Mouse (Mus musculus) T-cell, adult 66 days (primary cell): Measurements from ENCODE around the gene Taf7l. TPM values are rescaled to one million over a fixed set of nuclear protein-coding genes. Genes with fewer than 3 reads are reported as not detected.

ENCODE experiments used
- total RNA-seq, 2 experiments: library from RNA; stranded (reverse); gene quantifications; 3 replicates in 1 of 2; 4 replicates in 1 of 2; pipeline ENCODE4 v1.2.4; 2023

Gene Taf7l
- not detected for total RNA-seq

DNA sequence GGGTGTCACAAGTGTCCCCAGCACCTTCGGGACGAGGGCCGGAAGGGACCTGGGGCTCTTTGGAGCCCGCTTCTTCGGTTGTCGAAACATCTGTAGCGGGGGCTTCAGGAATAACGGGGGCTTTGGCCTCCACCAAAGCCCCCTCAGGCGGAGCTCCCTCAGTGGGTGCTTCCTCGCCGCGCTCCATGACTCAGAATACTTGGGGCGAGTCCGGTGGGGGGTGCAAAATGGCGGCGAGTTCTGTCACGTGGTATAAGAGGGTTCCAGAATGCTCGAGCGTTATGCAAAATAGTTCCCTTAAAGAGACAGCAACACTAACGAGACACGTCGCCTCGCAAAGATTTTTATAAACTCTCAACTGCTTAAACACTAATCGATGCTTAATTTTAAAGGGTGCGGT lies at the start of gene Taf7l:
Taf7l (minus strand) TSS at position 201 of the 400 bp plus-strand sequence.

Other genes with a start within 250 kb of the Taf7l start
- 10 to 100 TPM; 20.9 to 29.6 TPM for gene Trmt2b, start 199.5 kb downstream of the Taf7l start, total RNA-seq
- gene Tmem35a, start 181.3 kb downstream of the Taf7l start, total RNA-seq, result under 1 TPM in 1 of 2 experiments, not detected in 1; 0.47 TPM
- 1 to 10 TPM; 1.6 to 1.9 TPM for gene Cenpi, start 168.4 kb downstream of the Taf7l start, total RNA-seq
- not detected for gene Drp2, start 71.9 kb downstream of the Taf7l start, total RNA-seq
- gene Timm8a1, start 65.4 kb upstream of the Taf7l start, total RNA-seq, result 10 to 100 TPM; 15.8 to 16.0 TPM
- 1 to 10 TPM; 1.3 to 2.7 TPM for gene Btk, start 107.1 kb upstream of the Taf7l start, total RNA-seq
- gene Rpl36a, start 109.2 kb upstream of the Taf7l start, total RNA-seq, result 100 to 1,000 TPM; 656 to 686 TPM
- gene Gla, start 124.6 kb upstream of the Taf7l start, total RNA-seq, result 10 to 100 TPM; 10.7 to 22.1 TPM
- 100 to 1,000 TPM; 102 to 106 TPM for gene Hnrnph2, start 124.7 kb upstream of the Taf7l start, total RNA-seq
- gene Armcx4, start 210.0 kb upstream of the Taf7l start, total RNA-seq, result 1 to 10 TPM; 2.7 to 4.7 TPM
- gene Armcx1, start 241.5 kb upstream of the Taf7l start, total RNA-seq, result 1 to 10 TPM; 1.9 to 3.1 TPM